Mouse (Mus musculus) MEL-GATA-1-ER (cell line): Measurements from ENCODE around the gene Zgrf1.

ENCODE experiments used
- DNase-seq: peaks from one replicate; pipeline ENCODE4 v3.0.0-alpha.2; 2012; ENCODE audit warnings: low read depth; ENCODE audit errors: extremely low read depth

Zgrf1 gene

GRCm38 (mm10) chr3:127558201-127558600 is 4.9 kb downstream of the Zgrf1 start:
- DNase-seq = no peak

GRCm38 (mm10) chr3:127562974-127563373 is 9.7 kb downstream of the Zgrf1 start:
- no peak for DNase-seq

DNA sequence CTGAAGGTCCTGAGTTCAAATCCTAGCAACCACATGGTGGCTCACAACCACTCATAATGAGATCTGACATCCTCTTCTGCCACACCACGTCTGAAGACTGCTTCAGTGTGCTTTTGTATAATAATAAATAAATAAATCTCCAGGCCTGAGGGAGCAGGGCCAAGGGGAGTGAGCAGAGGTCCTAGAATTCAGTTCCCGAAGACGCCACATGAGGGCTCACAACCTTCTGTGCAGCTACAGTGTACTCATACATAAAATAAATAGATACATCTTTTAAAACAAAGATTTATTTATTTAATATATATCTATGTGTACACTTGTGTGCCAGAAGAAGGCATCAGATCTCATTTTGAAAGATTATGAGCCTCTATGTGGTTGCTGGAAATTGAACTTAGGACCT is 11.8 kb downstream of the Zgrf1 start:
- DNase-seq = no peak

DNA sequence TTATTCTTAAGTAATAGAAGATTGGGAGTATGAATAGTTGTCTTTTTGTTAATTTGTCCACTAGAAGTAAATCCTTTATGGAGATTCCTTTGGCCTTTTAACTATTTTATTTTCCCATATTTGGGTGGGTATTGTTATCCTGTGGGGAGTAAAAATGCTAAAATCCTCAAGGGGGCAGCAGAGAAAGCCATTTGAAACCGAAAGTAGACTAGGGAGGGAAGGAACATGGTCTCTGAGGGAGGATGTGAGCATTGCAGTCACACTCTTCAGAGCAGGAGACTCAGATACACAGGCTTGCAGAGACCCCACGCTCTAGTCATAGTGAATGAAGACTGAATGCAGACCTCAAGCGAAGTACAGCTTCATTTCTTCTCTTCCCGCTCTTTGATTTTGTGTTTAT is 19.3 kb downstream of the Zgrf1 start:
- peak; percentile 66 for DNase-seq

DNA sequence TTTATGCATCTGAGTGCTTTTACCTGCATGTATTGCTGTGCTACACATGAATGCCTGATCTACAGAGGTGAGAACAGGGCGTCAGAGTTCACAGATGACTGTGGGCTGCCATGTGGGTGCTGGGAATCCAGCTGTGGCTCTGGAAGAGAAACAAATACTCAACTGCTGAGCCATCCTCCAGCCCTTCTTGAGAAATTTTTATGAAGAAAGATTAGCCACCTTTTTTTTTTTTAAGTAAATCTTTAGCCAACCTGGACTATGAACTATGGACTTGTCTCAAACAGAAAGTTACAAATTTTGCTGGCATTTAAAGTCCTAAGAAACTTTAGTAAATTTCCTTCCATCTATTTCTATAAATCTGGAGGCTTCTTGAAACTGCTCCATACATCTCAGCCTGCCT is 43.8 kb downstream of the Zgrf1 start:
- no peak for DNase-seq

GRCm38 (mm10) chr3:127608109-127608508 is 54.8 kb downstream of the Zgrf1 start:
- no peak for DNase-seq

DNA sequence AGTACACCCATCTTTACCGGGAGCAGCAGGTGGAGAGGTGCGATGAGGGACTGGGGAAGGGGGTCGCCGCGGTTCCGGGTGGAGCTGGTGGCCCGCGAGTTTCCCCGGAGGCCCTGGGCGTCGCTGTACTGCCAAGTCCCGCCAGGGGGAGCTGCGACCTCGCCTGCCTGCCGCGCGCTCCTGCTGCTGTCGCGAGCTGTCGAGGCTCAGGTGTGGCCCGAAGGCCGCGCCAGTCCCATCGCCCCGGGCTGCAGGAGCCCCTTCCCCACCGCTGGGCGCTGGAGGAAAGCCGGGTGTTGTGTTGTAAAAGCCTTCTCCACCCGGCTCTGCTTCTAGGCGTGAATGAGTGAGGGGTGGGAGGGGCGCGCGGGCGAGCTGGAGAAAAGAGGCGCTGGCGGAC is 72.0 kb downstream of the Zgrf1 start:
- DNase-seq = peak; percentile 52

DNA sequence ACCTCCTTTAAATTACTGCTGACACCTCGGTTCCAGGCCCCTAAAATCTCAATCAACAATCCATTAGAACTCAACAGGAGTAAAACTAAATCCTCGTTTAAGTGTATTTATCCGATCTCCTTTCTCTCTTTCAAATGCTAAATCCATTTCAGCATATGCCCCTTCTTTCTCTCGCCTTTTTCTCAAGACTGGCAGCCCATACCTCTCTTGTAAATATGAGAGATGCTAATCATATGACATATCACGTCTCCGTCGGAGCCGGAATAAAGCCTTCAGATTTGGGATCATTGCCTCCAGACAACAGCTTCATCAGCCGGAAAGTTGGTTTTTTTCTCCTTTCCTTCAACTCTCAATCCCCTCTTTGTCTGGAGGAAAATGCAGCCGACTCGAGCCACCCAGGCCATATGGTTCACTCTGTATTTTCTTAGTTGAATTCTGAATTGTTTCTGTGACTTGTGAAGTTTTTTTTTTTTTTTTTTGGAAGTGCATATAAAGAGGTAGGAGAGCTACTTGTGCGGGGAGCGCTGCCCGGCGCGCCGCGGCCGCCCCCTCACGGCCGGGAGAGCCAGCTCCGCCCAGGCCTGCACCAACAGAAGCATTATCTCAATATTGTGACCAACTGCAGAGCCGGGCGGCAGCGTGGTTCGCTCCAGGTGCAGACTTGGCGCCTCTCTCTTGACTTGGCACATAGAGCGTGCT is 72.6 kb downstream of the Zgrf1 start:
- DNase-seq = peak; percentile 58

- DNase-seq = no peak
Observed at GRCm38 (mm10) chr3:127626524-127626923, 73.2 kb downstream of the Zgrf1 start.

DNA sequence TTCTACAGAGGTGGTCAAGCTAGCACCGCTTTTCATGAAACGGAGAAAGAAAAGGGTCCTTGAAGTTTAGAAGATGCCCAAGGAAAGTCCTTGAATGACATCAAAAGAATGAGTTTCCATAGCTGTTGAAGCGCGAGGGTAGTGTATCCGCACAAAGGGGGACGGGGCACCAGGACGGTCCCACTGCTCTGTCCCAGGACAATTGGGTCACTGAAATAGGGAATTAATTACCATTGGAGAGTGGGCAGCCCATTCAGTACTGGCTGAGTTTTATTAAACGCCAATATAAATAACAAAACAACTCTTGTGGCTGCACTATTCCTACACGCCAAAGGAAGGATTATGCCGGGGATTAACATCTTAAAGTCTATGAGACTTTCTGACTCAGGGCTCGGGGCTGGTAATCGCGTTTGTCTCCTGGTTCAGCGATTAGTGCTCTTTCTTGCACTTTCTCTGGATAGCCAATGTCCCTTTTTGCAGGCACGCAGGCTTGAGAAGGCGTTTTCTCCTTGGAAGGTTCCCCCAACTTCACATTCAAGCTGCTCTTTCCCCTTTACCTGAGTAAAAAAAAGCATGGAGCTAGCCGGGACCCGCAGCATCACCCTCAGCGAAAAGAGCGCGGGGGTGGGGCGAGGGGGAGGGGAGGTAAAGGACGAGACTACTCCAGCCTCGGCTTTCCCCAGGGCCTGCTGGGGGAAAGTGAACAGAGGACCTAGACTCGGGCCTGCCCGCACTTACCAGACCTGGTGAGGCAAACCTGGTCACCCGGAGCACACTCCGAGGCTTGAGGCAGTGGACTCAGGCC is 74.1 kb downstream of the Zgrf1 start:
- DNase-seq = no peak

- DNase-seq = no peak
Observed at GRCm38 (mm10) chr3:127627956-127628310, 74.6 kb downstream of the Zgrf1 start.

DNA sequence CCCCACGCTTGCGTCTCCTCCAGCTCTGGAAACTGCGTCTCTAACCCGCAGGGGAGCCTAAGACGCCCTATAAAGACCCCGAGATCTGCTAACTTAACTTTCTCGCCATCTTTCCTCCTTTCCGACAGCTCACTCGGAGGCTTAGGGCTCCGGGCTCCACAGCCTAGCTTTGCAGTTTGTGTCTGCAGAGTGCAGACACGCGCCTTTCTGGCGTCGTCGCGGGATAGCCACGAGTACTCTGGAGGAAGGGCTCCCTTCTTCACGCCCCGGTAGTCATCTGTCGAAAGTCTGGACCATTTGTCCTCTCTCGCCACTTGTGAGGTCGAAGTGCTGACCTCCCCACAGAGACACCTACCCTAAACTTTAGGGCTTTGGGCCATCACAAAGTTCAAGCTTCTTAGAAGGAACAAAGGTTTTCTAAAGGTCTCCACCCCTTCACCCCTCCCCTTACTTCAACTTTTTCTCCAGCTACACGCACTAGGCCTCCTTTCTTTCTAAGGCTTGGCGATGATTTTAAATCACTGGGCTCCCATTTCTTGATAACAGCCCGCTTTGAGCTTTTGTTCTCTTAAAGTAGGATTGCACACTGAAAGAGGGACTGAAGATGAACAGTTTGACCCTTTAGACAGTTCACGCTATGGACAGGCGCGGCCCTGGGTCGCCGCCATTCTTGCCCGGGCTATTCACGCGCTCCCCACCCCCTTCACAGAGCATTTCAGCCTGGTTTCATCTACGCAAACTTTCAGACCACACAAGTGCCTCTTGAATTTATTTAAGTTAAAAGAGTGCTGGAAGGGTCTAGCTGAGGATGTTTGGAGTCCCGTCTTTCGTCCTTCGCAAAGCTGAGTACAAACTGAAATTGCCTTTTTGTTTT is 75.3 kb downstream of the Zgrf1 start:
- DNase-seq = no peak

DNA sequence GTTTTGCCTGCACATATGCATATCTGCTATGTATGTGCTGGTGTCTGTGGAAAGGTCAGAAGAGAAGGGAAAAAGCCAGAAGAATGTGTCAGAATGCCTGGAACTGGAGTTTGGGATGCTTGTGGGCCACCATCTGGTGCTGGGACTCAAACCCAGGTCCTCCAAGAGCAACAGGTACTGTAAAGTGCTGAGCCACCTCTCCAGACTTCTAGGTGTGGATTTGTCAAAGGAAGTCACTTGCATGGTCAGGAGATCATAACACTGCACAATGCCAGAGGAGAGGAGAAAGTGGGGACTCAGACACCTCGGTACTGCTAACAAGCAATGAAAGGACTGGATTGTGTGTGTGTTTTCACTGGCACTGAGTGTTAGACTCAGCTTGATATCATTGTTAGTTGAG is 76.9 kb downstream of the Zgrf1 start:
- no peak for DNase-seq

GRCm38 (mm10) chr3:127630735-127631372 is 77.6 kb downstream of the Zgrf1 start:
- no peak for DNase-seq

DNA sequence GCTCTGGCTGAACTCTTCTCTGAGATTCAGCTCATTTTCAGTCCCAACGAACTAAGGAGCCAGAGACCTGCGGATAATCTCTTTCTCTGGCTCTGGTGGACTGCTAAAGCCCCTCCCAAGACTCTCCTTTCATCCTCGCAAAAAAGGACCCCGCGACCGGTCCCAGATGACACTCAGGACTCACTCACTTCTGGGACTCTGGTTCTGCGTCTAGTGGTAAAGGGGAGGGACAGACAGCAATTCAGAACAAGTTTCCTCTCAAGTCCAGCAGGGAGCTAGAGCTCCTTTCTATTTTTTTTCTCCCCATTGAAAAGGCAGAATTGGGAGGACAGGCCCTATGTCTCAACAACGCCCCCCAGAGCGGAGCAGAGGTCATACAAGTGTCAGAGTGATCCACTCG is 78.3 kb downstream of the Zgrf1 start:
- DNase-seq = no peak

DNA sequence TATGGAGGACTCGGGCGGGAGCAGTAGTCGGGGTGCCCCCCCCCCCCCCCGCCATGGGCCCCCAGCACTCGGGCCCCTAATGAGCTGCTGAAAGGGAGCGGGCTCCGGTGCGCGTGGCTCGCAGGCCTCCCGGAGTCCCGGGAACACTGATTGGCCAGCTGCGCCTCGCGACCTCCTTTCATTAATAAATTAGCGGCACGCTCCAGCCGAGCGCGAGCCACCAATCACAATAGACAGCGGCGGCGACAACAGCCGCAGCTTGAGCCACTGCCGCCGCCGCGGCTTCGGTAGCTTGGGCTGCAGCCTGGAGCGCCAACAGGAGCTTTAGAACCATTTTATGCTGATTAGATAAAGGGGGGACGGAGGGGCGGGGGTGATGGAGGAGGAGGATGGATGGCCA is 79.2 kb downstream of the Zgrf1 start:
- DNase-seq = peak; percentile 33

DNA sequence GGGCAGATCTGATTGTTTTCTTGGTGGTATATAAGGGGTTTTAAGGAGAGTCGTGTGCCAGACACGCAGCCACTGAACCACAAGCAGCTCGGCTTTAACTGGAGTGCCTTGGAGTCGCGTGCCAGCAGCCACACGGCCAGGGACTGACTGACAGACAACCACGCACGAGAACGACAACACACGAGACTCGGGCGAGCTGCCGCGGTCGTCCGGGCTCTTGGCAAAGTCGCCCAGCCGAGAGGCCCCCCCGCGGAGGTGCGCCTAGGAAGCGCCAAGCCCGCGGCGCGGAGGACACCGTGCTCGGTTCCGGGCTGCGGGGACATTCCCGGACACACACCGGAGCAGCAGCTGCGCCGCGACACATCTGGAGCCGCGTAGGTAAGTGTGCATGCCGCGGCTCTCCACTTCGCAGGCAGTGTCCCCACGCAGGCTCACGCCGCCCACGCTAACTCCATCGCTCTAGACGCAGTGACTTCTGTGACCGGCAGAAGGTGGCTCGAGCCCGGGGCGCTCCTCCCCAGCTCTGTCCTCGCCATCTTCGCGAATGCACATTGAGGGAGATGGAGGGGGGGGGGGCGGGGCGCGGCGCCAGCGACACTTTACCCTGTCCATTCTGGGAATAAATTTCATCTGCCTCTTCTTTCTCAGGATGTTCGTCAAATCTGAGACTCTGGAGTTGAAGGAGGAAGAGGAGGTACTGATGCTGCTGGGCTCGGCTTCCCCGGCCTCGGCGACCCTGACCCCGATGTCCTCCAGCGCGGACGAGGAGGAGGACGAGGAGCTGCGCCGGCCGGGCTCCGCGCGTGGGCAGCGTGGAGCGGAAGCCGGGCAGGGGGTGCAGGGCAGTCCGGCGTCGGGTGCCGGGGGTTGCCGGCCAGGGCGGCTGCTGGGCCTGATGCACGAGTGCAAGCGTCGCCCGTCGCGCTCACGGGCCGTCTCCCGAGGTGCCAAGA is 80.1 kb downstream of the Zgrf1 start, which contains the start of gene Neurog2:
Gene Neurog2 (plus strand): TSS at position 56 of the 953 bp plus-strand sequence.
- no peak for DNase-seq

GRCm38 (mm10) chr3:127634101-127634983 is 81.1 kb downstream of the Zgrf1 start:
- DNase-seq = peak; percentile 25

DNA sequence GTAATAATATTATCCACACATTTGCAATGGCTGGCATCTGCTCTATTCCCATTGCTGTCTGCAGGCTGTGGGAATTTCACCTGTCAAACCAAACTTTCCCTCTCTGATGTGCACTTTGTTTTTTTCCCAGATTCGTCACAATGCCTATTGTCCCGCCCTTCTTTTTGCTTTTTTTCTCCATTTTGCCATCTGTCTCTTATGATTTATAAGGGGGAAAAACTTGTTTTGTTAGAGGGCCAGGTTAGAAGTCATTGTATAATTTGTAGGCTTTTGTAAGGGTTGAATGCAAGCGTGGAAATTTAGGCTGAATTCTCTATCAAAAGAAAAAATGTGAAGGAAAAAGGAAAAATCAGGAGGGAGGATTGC is 81.7 kb downstream of the Zgrf1 start:
- DNase-seq = no peak
